Mouse (Mus musculus) kidney, embryonic 15.5 days (tissue): Measurements from ENCODE around the gene Upb1. TPM values are rescaled to one million over a fixed set of nuclear protein-coding genes. Genes with fewer than 3 reads are reported as not detected.
A peak's percentile ranks its signal among the peaks of the same experiment; 100 is the strongest.
"Not testable (repeated sequence)": the region's sequence is repeated elsewhere in the genome, so short reads cannot be mapped to it uniquely, and the experiment has no call there.

Experiments used
- ATAC-seq: fragments of 200-750 bp; cut with Nextera tagmentation; replicated peaks from 2 replicates; pipeline ENCODE4 v1.8.0; 2017; ENCODE audit warnings: moderate TSS enrichment; ENCODE audit not compliant: low FRiP score
- H3K27ac ChIP-seq: fragments of 300-500 bp; sonication (generic); 2 replicates; pipeline ENCODE4 v1.5.1; 2015; ENCODE audit warnings: mild to moderate bottlenecking, inconsistent platforms
- H3K27me3 ChIP-seq: fragments of 300-500 bp; sonication (generic); 2 replicates; pipeline ENCODE4 v1.6.1; 2015; ENCODE audit warnings: inconsistent platforms
- H3K36me3 ChIP-seq: fragments of 300-500 bp; sonication (generic); 2 replicates; pipeline ENCODE4 v1.6.1; 2015; ENCODE audit warnings: inconsistent platforms
- H3K4me1 ChIP-seq: fragments of 300-500 bp; sonication (generic); 2 replicates; pipeline ENCODE4 v1.6.1; 2015; ENCODE audit warnings: inconsistent platforms
- H3K4me2 ChIP-seq: fragments of 300-500 bp; sonication (generic); 2 replicates; pipeline ENCODE4 v1.6.1; 2015; ENCODE audit warnings: moderate library complexity, mild to moderate bottlenecking, inconsistent platforms
- H3K4me3 ChIP-seq: fragments of 300-500 bp; sonication (generic); replicated peaks from 2 replicates; pipeline ENCODE4 v1.5.1; 2015; ENCODE audit warnings: mild to moderate bottlenecking, inconsistent platforms
- H3K9ac ChIP-seq: fragments of 300-500 bp; sonication (generic); 2 replicates; pipeline ENCODE4 v1.6.1; 2015; ENCODE audit warnings: mild to moderate bottlenecking, inconsistent platforms
- H3K9me3 ChIP-seq: fragments of 300-500 bp; sonication (generic); replicated peaks from 2 replicates; pipeline ENCODE4 v1.6.1; 2016; ENCODE audit warnings: inconsistent platforms
- WGBS: fragments of 180-500 bp; shearing (Covaris S2); methylation state at CpG from one replicate; pipeline ENCODE4 v1.1.7; 2015; ENCODE audit warnings: mixed read lengths; 5-methylcytosine and 5-hydroxymethylcytosine counted together
- polyA plus RNA-seq: library from polyadenylated mRNA; unstranded; fragments of >200 nt; fragmentation: Nextera tagmentation; extraction: Ambion mirVana; gene quantifications from 2 replicates; pipeline ENCODE4 v1.2.1, GENCODE M21; 2015

Gene Upb1
- 1.6 and 1.8 TPM in 2 replicates for polyA plus RNA-seq

DNA sequence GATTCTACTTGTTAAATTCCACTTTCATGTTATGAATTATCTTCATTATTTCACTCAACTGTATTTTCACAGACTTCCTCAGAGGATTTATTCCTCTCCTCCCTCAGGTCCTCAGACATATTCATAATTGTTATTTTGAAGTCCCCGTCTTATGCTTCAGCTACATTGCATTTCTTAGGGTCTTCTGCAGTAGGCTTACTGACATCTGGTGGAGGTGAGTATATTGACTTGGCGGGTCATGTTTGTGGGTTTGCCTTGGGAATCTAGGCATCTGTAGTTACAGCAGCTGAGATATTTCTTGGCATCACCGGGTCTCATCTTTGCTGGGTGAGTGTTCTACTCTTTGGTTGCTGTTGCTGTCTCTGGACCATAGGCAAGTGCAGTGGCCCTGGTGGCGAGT, at the start of gene Upb1:
Gene Upb1, plus strand, starts transcription at position 158 of the 400 bp plus-strand sequence.
- H3K27me3 ChIP-seq, result no peaks in the 10 kb centered on the region
- no peak within 1 kb of the TSS for H3K27ac ChIP-seq
- no peaks in the 10 kb centered on the region for H3K9me3 ChIP-seq
- H3K9ac ChIP-seq, result no peak within 1 kb of the TSS
- H3K36me3 ChIP-seq, result no peaks in the 10 kb centered on the region
- ATAC-seq, result no peak
- H3K4me2 ChIP-seq, result no peak within 1 kb of the TSS
- WGBS, result 82% methylated on average over 4 of the region's 4 CpGs
- H3K4me3 ChIP-seq, result no peak within 1 kb of the TSS
- peaks cover 4% of the 10 kb centered on the region; the same call in 1 of the 2 replicates for H3K4me1 ChIP-seq

GRCm38 (mm10) chr10:75352541-75352940, 48.4 kb upstream of the Upb1 start:
- H3K4me2 ChIP-seq, result no peak overlapping the region
- WGBS, result 95% methylated on average over 12 of the region's 12 CpGs
- H3K9ac ChIP-seq, result no peak overlapping the region
- no peak overlapping the region for H3K27ac ChIP-seq
- H3K4me1 ChIP-seq, result no peaks in the 10 kb centered on the region
- no peak overlapping the region for H3K4me3 ChIP-seq
- no peaks in the 10 kb centered on the region for H3K9me3 ChIP-seq
- no peaks in the 10 kb centered on the region for H3K36me3 ChIP-seq
- H3K27me3 ChIP-seq, result no peaks in the 10 kb centered on the region
- ATAC-seq, result no peak

GRCm38 (mm10) chr10:75353838-75354241, 47.1 kb upstream of the Upb1 start:
- H3K36me3 ChIP-seq, H3K9ac ChIP-seq, H3K9me3 ChIP-seq, H3K4me1 ChIP-seq, H3K27ac ChIP-seq, H3K27me3 ChIP-seq, H3K4me3 ChIP-seq, H3K4me2 ChIP-seq, ATAC-seq: not testable (repeated sequence)
- WGBS, result 66% methylated on average over 9 of the region's 9 CpGs

DNA sequence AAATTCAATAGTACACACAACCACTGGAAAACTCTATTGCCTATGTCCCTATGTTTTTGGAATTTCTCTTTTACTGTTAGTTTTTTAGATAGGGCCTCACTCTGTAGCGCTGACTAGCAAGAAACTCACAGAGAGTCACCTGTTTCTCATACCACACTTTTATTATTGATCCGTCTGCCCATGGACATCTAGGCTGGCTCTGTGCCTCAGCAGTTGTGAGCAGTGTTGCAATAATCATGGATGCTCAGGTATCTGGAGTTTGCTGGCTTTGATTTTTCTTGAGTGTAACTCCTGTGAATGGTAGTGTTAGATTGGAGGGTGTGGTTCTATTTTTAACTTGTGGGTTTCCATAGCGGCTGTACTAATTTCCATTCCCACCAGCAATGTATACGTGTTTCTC, 45.6 kb upstream of the Upb1 start:
- Histone ChIP-seq H3K9me3 (no peaks in the 10 kb centered on the region), H3K4me1 (no peaks in the 10 kb centered on the region), H3K9ac (no peak overlapping the region), H3K4me2 (no peak overlapping the region), H3K27me3 (no peaks in the 10 kb centered on the region), H3K36me3 (no peaks in the 10 kb centered on the region), H3K4me3 (no peak overlapping the region), H3K27ac (no peak overlapping the region)
- WGBS, result 83% methylated on average over 4 of the region's 4 CpGs
- ATAC-seq, result no peak

DNA sequence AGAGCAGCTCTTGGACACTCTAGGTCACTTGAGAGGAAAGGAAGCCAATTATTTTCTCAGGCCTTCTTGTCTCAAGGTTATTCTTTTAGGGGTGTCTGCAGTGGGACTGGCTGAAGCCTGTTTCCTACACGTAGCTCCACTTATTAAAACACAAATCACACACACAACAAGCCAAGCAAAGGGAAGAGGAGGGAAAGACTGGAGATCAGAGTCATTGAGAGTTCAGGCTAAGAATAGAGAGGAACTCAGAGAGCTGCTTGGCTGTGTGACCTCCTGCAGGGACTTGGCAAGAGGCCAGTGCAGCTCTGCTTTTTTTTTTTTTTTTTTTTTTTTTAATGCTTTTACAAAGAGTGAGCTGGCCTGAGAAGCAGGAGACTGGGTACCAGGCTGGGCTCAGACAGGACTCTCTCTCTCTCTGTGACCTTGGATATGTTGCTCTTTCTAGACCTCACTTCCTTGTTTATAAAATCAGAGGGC, 36.7 kb upstream of the Upb1 start:
- ATAC-seq, result peak; percentile 82
- H3K9me3 ChIP-seq, H3K4me3 ChIP-seq, H3K27me3 ChIP-seq, H3K9ac ChIP-seq, H3K36me3 ChIP-seq, H3K4me2 ChIP-seq: not testable (repeated sequence)
- H3K27ac ChIP-seq, result peak overlapping the region; percentile 82
- WGBS, result 29% methylated on average over 1 of the region's 1 CpGs
- H3K4me1 ChIP-seq, result peaks cover 13% of the 10 kb centered on the region

DNA sequence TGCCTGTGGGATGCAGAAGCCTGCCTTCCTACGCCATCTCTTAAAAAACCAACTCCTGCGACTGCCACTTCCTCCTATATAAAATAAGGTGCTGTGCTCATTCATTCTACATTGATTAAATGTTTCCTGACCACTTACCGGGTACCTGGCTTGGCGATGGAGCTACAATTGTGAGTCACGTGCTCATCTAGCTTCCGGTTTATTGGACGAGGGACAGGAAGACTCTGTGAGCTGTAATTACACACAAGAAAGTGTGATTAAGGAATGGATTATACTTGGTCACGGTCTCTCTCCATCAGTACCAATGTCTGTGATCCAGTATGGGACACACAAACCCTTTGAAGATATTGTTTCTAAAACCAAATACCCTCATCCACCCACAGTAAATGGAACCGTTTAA, 36.1 kb upstream of the Upb1 start:
- H3K27ac ChIP-seq, result peak overlapping the region; percentile 82
- H3K4me3 ChIP-seq, result no peak overlapping the region
- H3K4me2 ChIP-seq, result peak overlapping the region; percentile 38; the same call in 1 of the 2 replicates
- WGBS, result 71% methylated on average over 9 of the region's 9 CpGs
- no peaks in the 10 kb centered on the region for H3K27me3 ChIP-seq
- H3K9ac ChIP-seq, result no peak overlapping the region
- H3K36me3 ChIP-seq, result no peaks in the 10 kb centered on the region
- peaks cover 13% of the 10 kb centered on the region for H3K4me1 ChIP-seq
- no peak for ATAC-seq
- H3K9me3 ChIP-seq, result no peaks in the 10 kb centered on the region

DNA sequence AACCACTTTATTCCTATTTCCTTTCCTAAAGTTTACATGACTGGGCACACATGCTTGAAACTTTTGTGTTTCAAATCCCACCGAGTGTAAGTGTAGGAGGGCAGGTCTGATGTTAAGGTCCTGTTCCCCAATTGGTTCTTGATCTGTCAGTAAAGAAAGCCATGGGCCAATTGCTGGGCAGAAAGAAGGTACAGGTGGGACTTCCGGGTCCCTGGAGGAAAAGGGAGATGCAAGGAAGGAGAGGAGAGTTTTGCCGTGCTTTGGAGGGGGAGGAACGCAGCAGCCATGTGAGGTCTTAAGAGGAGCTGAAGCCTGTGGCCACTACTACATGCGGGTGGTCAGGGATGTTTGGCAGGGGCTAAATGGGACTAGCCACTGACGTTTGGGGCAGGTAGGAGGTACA, 35.7 kb upstream of the Upb1 start:
- Histone ChIP-seq H3K4me1 (peaks cover 13% of the 10 kb centered on the region), H3K9ac (no peak overlapping the region), H3K27me3 (no peaks in the 10 kb centered on the region), H3K27ac (peak overlapping the region; percentile 82; the same call in 1 of the 2 replicates), H3K4me2 (peak overlapping the region; percentile 38), H3K36me3 (no peaks in the 10 kb centered on the region), H3K4me3 (peak overlapping the region; percentile 28), H3K9me3 (no peaks in the 10 kb centered on the region)
- WGBS, result 43% methylated on average over 6 of the region's 6 CpGs
- ATAC-seq, result no peak

GRCm38 (mm10) chr10:75373655-75374351, 27.1 kb upstream of the Upb1 start:
- not testable (repeated sequence) for H3K27ac ChIP-seq

DNA sequence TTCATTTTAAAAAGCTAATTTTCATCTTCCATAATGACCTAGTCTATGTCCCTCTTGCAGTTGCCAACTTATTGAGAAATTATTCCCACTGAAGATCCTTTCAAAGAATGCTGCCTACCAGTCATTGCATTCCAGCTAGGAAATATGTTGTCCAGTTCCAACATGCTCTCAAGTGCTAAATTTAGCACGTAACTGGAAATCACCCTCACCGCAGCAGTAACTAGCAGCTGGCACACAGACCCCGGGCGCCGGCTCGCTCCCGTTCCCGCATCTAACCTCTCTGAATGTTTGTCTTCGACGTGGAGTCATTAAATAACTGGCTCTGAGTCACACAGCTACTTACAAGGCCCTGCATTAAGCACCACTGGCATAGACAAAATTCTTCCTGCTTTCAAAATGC, 22.2 kb upstream of the Upb1 start:
- no peaks in the 10 kb centered on the region for H3K9me3 ChIP-seq
- no peak overlapping the region for H3K27ac ChIP-seq
- ATAC-seq, result no peak
- H3K9ac ChIP-seq, result no peak overlapping the region
- no peak overlapping the region for H3K4me2 ChIP-seq
- no peaks in the 10 kb centered on the region for H3K4me1 ChIP-seq
- H3K36me3 ChIP-seq, result no peaks in the 10 kb centered on the region
- 61% methylated on average over 10 of the region's 10 CpGs for WGBS
- no peak overlapping the region for H3K4me3 ChIP-seq
- no peaks in the 10 kb centered on the region for H3K27me3 ChIP-seq

More at GRCm38 (mm10) chr10:75373655-75374351, 27.1 kb upstream of the Upb1 start:
- not testable (repeated sequence) for H3K36me3 ChIP-seq, H3K9ac ChIP-seq, H3K4me2 ChIP-seq, H3K4me1 ChIP-seq, H3K9me3 ChIP-seq, H3K27me3 ChIP-seq, H3K4me3 ChIP-seq
- 67% methylated on average over 15 of the region's 19 CpGs for WGBS
- peak; percentile 49; the same call in 1 of the 2 replicates for ATAC-seq

- Histone ChIP-seq H3K4me1 (no peaks in the 10 kb centered on the region), H3K9ac (no peak overlapping the region), H3K36me3 (no peaks in the 10 kb centered on the region), H3K4me2 (no peak overlapping the region), H3K27ac (no peak overlapping the region), H3K27me3 (no peaks in the 10 kb centered on the region), H3K9me3 (no peaks in the 10 kb centered on the region), H3K4me3 (no peak overlapping the region)
- ATAC-seq, result no peak
- WGBS, result 87% methylated on average over 2 of the region's 2 CpGs
Measured at GRCm38 (mm10) chr10:75390156-75390555, 10.8 kb upstream of the Upb1 start.

DNA sequence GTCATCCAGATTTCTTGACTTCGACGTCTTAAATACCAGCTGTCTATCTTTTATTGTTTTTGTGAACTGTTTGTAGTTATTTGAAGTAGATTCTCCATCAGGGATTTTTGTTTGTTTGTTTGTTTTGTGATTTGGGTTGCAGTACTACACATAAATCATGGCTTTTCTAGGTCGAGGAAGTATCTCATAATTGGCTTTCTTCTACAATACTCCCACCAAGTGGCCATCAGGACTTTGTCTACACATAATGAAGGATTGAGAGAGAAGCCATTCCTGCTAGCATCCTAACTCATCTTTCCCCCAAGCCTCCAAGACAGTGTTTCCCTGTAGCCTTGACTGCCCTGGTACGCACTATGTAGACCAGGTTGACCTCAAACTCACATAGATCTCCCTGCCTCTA, 10.1 kb upstream of the Upb1 start:
- H3K36me3 ChIP-seq, result no peaks in the 10 kb centered on the region
- ATAC-seq, result no peak
- H3K9ac ChIP-seq, result no peak overlapping the region
- H3K4me1 ChIP-seq, result no peaks in the 10 kb centered on the region
- WGBS, result 79% methylated on average over 4 of the region's 4 CpGs
- H3K9me3 ChIP-seq, result no peaks in the 10 kb centered on the region
- H3K27me3 ChIP-seq, result no peaks in the 10 kb centered on the region
- no peak overlapping the region for H3K4me3 ChIP-seq
- no peak overlapping the region for H3K4me2 ChIP-seq
- no peak overlapping the region for H3K27ac ChIP-seq

DNA sequence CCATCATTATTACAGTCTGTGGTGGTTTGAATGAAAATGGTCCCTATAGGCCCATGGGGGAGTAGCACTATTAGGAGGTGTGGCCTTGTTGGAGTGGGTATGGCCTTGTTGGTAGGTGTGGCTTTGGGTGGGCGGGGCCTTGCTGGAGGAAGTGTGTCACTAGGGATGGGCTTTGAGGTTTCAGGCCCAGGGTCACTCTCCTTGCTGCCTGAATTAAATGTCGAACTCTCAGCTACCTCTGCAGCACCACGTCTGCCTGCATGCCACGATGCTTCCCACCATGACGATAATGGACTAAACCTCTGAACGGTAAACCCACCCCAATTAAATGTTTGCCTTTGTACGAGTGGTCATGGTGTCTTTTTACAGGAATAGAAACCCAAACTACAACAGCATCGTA, 6.1 kb upstream of the Upb1 start:
- no peaks in the 10 kb centered on the region for H3K9me3 ChIP-seq
- peaks cover 4% of the 10 kb centered on the region; the same call in 1 of the 2 replicates for H3K4me1 ChIP-seq
- H3K9ac ChIP-seq, result no peak overlapping the region
- no peak overlapping the region for H3K27ac ChIP-seq
- ATAC-seq, result no peak
- no peak overlapping the region for H3K4me3 ChIP-seq
- H3K36me3 ChIP-seq, result no peaks in the 10 kb centered on the region
- no peak overlapping the region for H3K4me2 ChIP-seq
- no peaks in the 10 kb centered on the region for H3K27me3 ChIP-seq
- 82% methylated on average over 8 of the region's 8 CpGs for WGBS

- no peak for ATAC-seq
- Histone ChIP-seq H3K27me3 (no peaks in the 10 kb centered on the region), H3K4me2 (no peak overlapping the region), H3K4me3 (no peak overlapping the region), H3K27ac (no peak overlapping the region), H3K9ac (no peak overlapping the region), H3K36me3 (no peaks in the 10 kb centered on the region), H3K9me3 (no peaks in the 10 kb centered on the region), H3K4me1 (peaks cover 4% of the 10 kb centered on the region; the same call in 1 of the 2 replicates)
- WGBS, result 43% methylated on average over 14 of the region's 14 CpGs
Measured at GRCm38 (mm10) chr10:75396966-75397365, 3.9 kb upstream of the Upb1 start.
